Mouse (Mus musculus) forebrain, embryonic 14.5 days (tissue): ENCODE results near the gene Osbpl6. TPM values are rescaled to one million over a fixed set of nuclear protein-coding genes. Genes with fewer than 3 reads are reported as not detected.
A peak's percentile ranks its signal among the peaks of the same experiment; 100 is the strongest.

Experiments
- ATAC-seq: fragments of 200-750 bp; cut with Nextera tagmentation; 2 replicates; pipeline ENCODE4 v1.8.0; 2017; ENCODE audit warnings: mild to moderate bottlenecking, moderate library complexity
- DNase-seq: peaks from one replicate; pipeline ENCODE4 v3.0.0-alpha.2; 2015; ENCODE audit warnings: low spot score
- H3K27ac ChIP-seq: fragments of 300-500 bp; sonication (generic); 2 replicates; pipeline ENCODE4 v1.5.1; 2014; ENCODE audit warnings: low read depth, mild to moderate bottlenecking, control low read depth, low read length, moderate library complexity
- H3K27me3 ChIP-seq: fragments of 300-500 bp; sonication (generic); replicated peaks from 2 replicates; pipeline ENCODE4 v1.6.1; 2014; ENCODE audit warnings: low read length, control low read depth, mixed read lengths; ENCODE audit not compliant: control insufficient read depth, insufficient read depth
- H3K36me3 ChIP-seq: fragments of 300-500 bp; sonication (generic); 2 replicates; pipeline ENCODE4 v1.6.1; 2014; ENCODE audit warnings: low read length, control low read depth; ENCODE audit not compliant: control insufficient read depth, insufficient read depth
- H3K4me1 ChIP-seq: fragments of 300-500 bp; sonication (generic); 2 replicates; pipeline ENCODE4 v1.6.1; 2014; ENCODE audit warnings: antibody characterized with exemption, low read length, control low read depth; ENCODE audit not compliant: control insufficient read depth, insufficient read depth
- H3K4me2 ChIP-seq: fragments of 300-500 bp; sonication (generic); 2 replicates; pipeline ENCODE4 v1.6.1; 2014; ENCODE audit warnings: mild to moderate bottlenecking, control low read depth, low read length
- H3K4me3 ChIP-seq: fragments of 300-500 bp; sonication (generic); 2 replicates; pipeline ENCODE4 v1.5.1; 2014; ENCODE audit warnings: low read depth, low read length, control low read depth
- H3K9ac ChIP-seq: fragments of 300-500 bp; sonication (generic); 2 replicates; pipeline ENCODE4 v1.6.1; 2014; ENCODE audit warnings: mild to moderate bottlenecking, low read length, control low read depth, moderate library complexity
- H3K9me3 ChIP-seq: fragments of 300-500 bp; sonication (generic); replicated peaks from 2 replicates; pipeline ENCODE4 v1.6.1; 2016; ENCODE audit warnings: low read length, control low read depth, mixed read lengths; ENCODE audit not compliant: control insufficient read depth
- WGBS: fragments of 180-500 bp; shearing (Covaris S2); extraction: QIAGEN DNeasy Blood & Tissue Kit; methylation state at CpG from one replicate; pipeline ENCODE4 v1.1.7; 2014; 5-methylcytosine and 5-hydroxymethylcytosine counted together
- microRNA-seq: library from miRNA; unstranded; fragments of <30 nt; microRNA quantifications from one replicate; pipeline ENCODE4, GENCODE M21; 2016
- polyA plus RNA-seq: library from polyadenylated mRNA; unstranded; fragments of >200 nt; fragmentation: Nextera tagmentation; extraction: Ambion mirVana; gene quantifications from 2 replicates; pipeline ENCODE4 v1.2.1, GENCODE M21; 2014

The Osbpl6 gene
- polyA plus RNA-seq, 1 experiment from 2014 or later = 12.1 TPM

DNA sequence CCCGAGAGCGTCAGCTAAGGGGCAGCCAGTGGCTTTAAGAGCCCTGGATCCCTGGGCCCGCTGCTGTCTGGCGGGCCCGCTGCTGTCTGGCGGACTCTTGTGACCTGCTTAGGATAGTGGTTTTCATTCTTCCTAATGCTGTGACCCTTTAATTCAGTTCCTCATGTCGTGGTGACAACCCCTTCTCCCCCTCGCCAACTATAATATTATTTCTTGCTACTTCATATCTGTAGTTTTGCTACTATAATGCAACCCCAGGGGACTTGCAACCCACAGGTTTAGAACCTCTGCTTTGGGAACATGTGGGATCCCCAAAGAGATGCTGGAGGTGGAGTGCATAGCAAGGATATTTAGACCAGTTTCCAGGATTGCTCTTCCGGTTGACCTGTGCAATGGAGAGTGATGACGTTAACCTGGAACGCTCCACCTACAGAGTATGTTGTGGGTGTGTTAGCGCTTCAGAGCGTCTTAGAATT lies 242.4 kb downstream of the Osbpl6 start:
- Histone ChIP-seq H3K4me2 (peak overlapping the region; percentile 50), H3K27ac (peak overlapping the region; percentile 90), H3K4me1 (peaks cover 11% of the 10 kb centered on the region), H3K9ac (peak overlapping the region; percentile 58), H3K9me3 (no peaks in the 10 kb centered on the region), H3K4me3 (peak overlapping the region; percentile 80), H3K36me3 (0 out of 2 replicates have a peak, but pooled peaks cover 5% of the 10 kb centered on the region), H3K27me3 (no peaks in the 10 kb centered on the region)
- DNase-seq = peak; percentile 28
- ATAC-seq = peak; percentile 31
- 33% methylated on average over 13 of the region's 13 CpGs for WGBS

Small RNA genes lying within 50 kb of the gene (microRNA-seq; reads per million reads assigned to microRNA genes)
- not detected for gene Gm23164

Other genes starting within 250 kb of the Osbpl6 start
- 0.14 and 0.19 TPM in 2 replicates for gene Pde11a, start 67.7 kb upstream of the Osbpl6 start, polyA plus RNA-seq
- gene Cyct, start 46.1 kb upstream of the Osbpl6 start, polyA plus RNA-seq = not detected in 2 replicates
- 18.2 and 19.1 TPM in 2 replicates for gene Rbm45, start 36.5 kb upstream of the Osbpl6 start, polyA plus RNA-seq
- 109 and 112 TPM in 2 replicates for gene Prkra, start 241.5 kb downstream of the Osbpl6 start, polyA plus RNA-seq
- 0.38 and 2.1 TPM in 2 replicates for gene Pjvk, start 242.0 kb downstream of the Osbpl6 start, polyA plus RNA-seq